Mouse (Mus musculus): ENCODE results near the gene Gon7.

DNA sequence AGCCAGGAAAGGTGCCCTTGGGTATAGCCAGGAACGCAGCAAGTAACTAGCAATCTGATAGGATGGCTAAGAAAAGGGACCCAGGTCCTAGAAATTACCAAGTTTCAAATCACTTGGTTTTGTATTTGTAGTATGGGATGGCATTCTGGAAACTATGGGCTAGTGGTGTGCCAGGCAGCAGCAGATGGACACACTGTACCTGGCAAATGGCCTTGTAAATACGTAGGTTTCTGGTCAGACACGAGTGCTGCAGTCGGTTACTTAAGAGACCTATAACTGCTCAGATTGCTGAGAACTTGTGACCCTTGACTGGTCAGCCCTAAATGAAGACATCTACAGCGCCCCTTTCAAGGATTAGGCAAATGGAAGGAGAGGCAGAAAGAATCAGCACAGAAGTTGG, 20.5 kb upstream of the Gon7 start:
- TF ChIP-seq CTCF (IDR thresholded peaks at IDR 0.05; ENCODE audit: control insufficient read depth, insufficient read depth, low read length) (no peak), POLR2A (IDR thresholded peaks at IDR 0.05; ENCODE audit: borderline replicate concordance, control insufficient read depth, low read depth, low read length) (no peak)
